Mouse (Mus musculus): Measurements from ENCODE around the gene Zfp180. TPM values are rescaled to one million over a fixed set of nuclear protein-coding genes. Genes with fewer than 3 reads are reported as not detected.
"Not testable (repeated sequence)": the region's sequence is repeated elsewhere in the genome, so short reads cannot be mapped to it uniquely, and the experiment has no call there.

The Zfp180 gene
- 11.1 and 11.7 TPM in 2 replicates for polyA plus RNA-seq (2012; ENCODE audit: insufficient read depth, insufficient read length, missing spikeins)

DNA sequence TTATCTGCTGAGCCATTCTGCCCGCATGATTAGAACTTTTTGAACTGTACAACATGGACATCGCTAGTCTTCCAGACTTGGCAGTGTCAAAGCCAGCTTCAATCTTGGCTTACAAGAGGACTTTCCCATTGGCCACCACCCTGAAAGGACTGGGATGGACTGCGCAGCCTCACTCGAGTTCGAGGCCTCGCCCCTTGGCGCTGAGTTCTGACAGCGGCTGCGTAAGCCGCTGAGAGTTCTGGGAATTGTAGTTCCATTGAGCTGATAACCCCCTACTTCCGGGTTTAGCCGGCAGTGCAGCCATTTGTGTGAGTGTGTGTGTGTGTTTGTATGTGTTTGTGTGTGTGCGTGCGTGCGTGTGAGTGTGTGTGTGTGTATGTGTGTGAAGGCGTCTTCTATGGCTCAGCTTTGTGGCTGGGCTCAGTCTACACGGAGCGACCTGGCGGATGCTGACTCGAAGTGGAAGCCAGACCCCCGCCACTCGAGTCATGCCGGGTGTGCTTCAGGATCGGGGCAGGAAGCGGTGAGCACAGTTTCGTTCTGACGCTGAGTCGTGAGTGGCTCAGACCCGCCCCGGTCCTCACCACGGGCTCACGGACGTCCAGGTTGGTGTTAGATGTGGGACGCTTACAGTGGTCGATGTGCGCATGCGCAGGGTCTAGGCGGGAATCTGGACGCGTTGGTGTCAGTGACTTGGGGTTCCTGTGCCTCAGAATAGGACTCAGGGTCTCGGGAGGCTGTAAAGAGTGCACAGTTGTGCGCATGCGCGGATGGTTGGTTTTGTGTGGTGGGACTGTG, at the start of gene Zfp180:
Gene Zfp180 (plus strand): TSS at position 291 of the 798 bp plus-strand sequence.
- Histone ChIP-seq H3K4me1 (ENCODE audit: control insufficient read depth, insufficient read depth, insufficient read length, low read length) (peaks cover 11% of the 10 kb centered on the region), H3K27ac (replicated peaks; ENCODE audit: low read depth, low read length) (peak within 1 kb of the TSS; percentile 53), H3K4me3 (ENCODE audit: insufficient read depth, low read depth, low read length) (peak within 1 kb of the TSS; percentile 77)

GRCm38 (mm10) chr7:24052660-24053304, 28.9 kb upstream of the Zfp180 start, which contains the start of gene Vmn1r183:
TSS of gene Vmn1r183 (plus strand) at chr7:24053254.
- Histone ChIP-seq H3K4me1 (ENCODE audit: control insufficient read depth, insufficient read depth, insufficient read length, low read length) (no peaks in the 10 kb centered on the region), H3K27ac (replicated peaks; ENCODE audit: low read depth, low read length) (no peak within 1 kb of the TSS), H3K4me3 (ENCODE audit: insufficient read depth, low read depth, low read length) (no peak within 1 kb of the TSS)

DNA sequence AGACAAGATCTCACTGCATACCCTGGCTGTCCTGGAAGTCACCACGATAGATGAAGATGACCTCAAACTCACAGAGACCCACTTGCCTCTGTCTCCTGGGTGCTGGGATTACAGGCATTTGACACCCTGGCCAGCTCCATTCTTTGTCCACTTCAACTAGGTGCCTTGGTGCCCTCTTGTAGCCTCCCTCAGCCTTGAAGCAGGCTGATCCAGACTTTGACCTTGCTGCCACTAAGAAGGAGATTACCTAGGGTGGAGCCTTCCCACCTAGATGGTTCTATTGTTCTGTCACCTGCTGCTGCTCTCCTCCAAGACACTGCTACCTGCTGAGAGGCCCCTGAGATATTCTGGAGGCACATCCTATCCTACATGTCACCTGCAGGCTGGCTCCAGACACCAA, 7.3 kb upstream of the Zfp180 start:
- not testable (repeated sequence) for H3K4me1 ChIP-seq (ENCODE audit: control insufficient read depth, insufficient read depth, insufficient read length, low read length)

GRCm38 (mm10) chr7:24082457-24083235, 922 bp downstream of the Zfp180 start:
- Histone ChIP-seq H3K4me3 (ENCODE audit: insufficient read depth, low read depth, low read length) (peak overlapping the region; percentile 77), H3K27ac (replicated peaks; ENCODE audit: low read depth, low read length) (no peak overlapping the region), H3K4me1 (ENCODE audit: control insufficient read depth, insufficient read depth, insufficient read length, low read length) (peaks cover 11% of the 10 kb centered on the region)

More for the DNA sequence above, 7.3 kb upstream of the Zfp180 start:
- H3K4me3 ChIP-seq (ENCODE audit: insufficient read depth, low read depth, low read length); H3K27ac ChIP-seq (replicated peaks; ENCODE audit: low read depth, low read length): not testable (repeated sequence)

DNA sequence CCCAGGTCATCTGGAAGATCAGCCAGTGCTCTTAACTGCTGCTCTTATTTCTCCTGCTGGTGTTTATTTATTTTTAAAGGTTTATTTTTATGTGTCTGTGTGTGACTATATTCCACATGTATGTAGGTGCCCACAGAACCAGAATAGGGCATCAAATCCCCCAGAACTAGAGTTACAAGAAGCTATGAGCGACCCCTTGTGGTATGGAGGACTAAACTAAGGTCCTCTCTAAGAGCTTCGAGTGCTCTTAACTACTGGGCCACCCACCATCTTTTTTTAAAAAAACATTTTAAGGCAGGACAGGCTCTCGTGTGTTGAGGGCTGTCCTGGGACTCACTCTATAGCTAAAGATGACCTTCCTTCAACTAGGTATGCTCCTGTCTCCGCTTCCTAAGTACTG, 5.1 kb downstream of the Zfp180 start:
- Histone ChIP-seq H3K4me3 (ENCODE audit: insufficient read depth, low read depth, low read length) (no peak overlapping the region), H3K27ac (replicated peaks; ENCODE audit: low read depth, low read length) (no peak overlapping the region), H3K4me1 (ENCODE audit: control insufficient read depth, insufficient read depth, insufficient read length, low read length) (peaks cover 11% of the 10 kb centered on the region)

DNA sequence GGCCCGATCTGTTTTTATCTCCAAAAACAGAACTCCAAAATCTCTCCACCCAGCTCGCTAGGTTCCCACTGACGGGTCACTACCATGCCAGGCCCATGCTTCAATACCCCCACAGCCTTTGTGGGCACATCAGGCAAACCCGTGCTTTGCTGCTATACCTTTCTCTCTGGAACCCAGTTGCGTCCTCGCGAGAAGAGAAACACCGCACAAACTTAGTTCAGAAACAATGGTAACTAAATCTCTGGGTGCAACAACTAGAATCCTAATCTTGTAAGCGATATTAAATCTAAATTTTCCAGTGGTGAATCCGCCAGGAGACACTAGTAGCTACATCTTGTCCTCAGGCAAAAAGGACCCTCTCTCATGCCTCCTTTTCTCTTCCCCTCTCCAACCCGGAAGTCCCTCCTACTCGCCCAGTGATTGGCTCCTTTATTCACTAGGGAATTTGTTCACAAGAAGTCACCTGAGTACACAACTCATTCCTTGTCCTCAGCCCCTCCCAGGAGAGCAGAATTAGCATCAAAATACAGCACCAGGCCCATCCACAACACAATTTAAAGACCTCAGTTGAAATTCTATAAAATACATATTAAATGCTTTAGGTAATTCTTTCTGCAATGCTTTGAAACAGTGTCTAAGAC, 5.9 kb downstream of the Zfp180 start:
- H3K4me3 ChIP-seq (ENCODE audit: insufficient read depth, low read depth, low read length), result no peak overlapping the region
- no peak overlapping the region for H3K27ac ChIP-seq (replicated peaks; ENCODE audit: low read depth, low read length)
- H3K4me1 ChIP-seq (ENCODE audit: control insufficient read depth, insufficient read depth, insufficient read length, low read length), result peaks cover 9% of the 10 kb centered on the region

GRCm38 (mm10) chr7:24104403-24104802, 22.7 kb downstream of the Zfp180 start:
- H3K4me1 ChIP-seq (ENCODE audit: control insufficient read depth, insufficient read depth, insufficient read length, low read length), result no peaks in the 10 kb centered on the region
- H3K4me3 ChIP-seq (ENCODE audit: insufficient read depth, low read depth, low read length), result no peak overlapping the region
- H3K27ac ChIP-seq (replicated peaks; ENCODE audit: low read depth, low read length), result no peak overlapping the region

GRCm38 (mm10) chr7:24105144-24105703, 23.5 kb downstream of the Zfp180 start:
- Histone ChIP-seq H3K4me3 (ENCODE audit: insufficient read depth, low read depth, low read length) (no peak overlapping the region), H3K27ac (replicated peaks; ENCODE audit: low read depth, low read length) (no peak overlapping the region), H3K4me1 (ENCODE audit: control insufficient read depth, insufficient read depth, insufficient read length, low read length) (no peaks in the 10 kb centered on the region)

DNA sequence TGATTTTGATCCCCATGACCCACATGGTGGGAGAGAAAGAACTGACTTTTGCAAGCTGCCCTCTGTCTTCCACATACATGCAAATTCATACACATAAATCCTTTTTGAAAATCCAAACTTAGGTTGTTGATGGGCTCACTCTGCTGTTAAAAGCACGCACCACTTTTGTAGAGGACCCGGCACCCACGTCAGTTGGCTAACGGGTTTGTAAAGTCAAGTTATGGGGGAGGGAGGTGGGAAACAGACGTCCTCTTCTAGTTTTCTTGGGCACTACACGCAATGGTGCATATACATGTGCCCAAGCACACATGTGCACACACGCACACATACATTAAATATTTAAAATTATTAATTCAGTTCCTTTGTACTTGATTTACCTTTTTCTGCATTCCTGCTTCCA, 29.1 kb downstream of the Zfp180 start:
- H3K27ac ChIP-seq (replicated peaks; ENCODE audit: low read depth, low read length), result no peak overlapping the region
- H3K4me3 ChIP-seq (ENCODE audit: insufficient read depth, low read depth, low read length), result no peak overlapping the region

GRCm38 (mm10) chr7:24111772-24112155, 30.0 kb downstream of the Zfp180 start:
- Histone ChIP-seq H3K4me3 (ENCODE audit: insufficient read depth, low read depth, low read length) (peak overlapping the region; percentile 87), H3K27ac (replicated peaks; ENCODE audit: low read depth, low read length) (peak overlapping the region; percentile 91), H3K4me1 (ENCODE audit: control insufficient read depth, insufficient read depth, insufficient read length, low read length) (no peaks in the 10 kb centered on the region)

More for the DNA sequence above, 29.1 kb downstream of the Zfp180 start:
- no peaks in the 10 kb centered on the region for H3K4me1 ChIP-seq (ENCODE audit: control insufficient read depth, insufficient read depth, insufficient read length, low read length)

DNA sequence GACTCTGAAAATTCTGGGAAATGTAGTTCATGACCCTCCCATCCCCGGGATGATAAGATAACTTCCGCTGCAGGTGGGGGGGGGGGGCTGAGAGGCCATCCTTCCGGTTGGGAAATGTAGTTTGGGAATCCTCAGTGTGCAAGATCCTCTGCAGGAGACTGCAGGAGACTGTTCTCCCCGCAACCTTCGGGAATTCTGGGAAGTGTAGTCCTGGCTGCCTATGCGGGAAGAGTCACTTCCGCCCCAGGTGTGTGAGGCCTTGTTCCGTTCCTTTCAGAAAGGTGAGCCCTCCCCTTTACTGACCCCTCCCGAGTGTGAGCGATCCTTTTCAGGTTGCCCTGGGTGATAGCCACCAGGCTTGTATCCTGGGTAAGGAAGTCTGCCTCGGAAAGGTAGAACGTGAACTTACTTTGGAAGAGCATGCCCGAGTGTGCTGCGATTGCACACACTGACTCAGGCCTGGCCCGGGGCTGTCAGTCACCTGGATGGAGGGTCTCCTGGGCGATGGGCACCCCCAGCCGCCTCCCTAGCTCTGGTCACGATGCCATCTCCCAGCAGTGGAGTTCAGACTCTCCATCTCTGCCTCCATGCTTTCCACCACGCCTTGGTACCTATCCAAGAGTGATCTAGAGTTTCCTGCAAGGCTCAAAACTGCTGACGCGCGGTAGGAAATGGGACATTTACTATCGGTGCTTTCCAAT, 30.6 kb downstream of the Zfp180 start, which contains the start of gene Zfp112:
Gene Zfp112 (plus strand): TSS at position 159 of the 701 bp plus-strand sequence.
- H3K27ac ChIP-seq (replicated peaks; ENCODE audit: low read depth, low read length), result peak within 1 kb of the TSS; percentile 91
- H3K4me1 ChIP-seq (ENCODE audit: control insufficient read depth, insufficient read depth, insufficient read length, low read length), result no peaks in the 10 kb centered on the region
- H3K4me3 ChIP-seq (ENCODE audit: insufficient read depth, low read depth, low read length), result peak within 1 kb of the TSS; percentile 87

- H3K4me1 ChIP-seq (ENCODE audit: control insufficient read depth, insufficient read depth, insufficient read length, low read length), result no peaks in the 10 kb centered on the region
- H3K27ac ChIP-seq (replicated peaks; ENCODE audit: low read depth, low read length), result peak overlapping the region; percentile 72
- peak overlapping the region; percentile 87 for H3K4me3 ChIP-seq (ENCODE audit: insufficient read depth, low read depth, low read length)
Observed at GRCm38 (mm10) chr7:24113001-24113400, 31.3 kb downstream of the Zfp180 start.

- Histone ChIP-seq H3K27ac (replicated peaks; ENCODE audit: low read depth, low read length) (no peak overlapping the region), H3K4me3 (ENCODE audit: insufficient read depth, low read depth, low read length) (no peak overlapping the region), H3K4me1 (ENCODE audit: control insufficient read depth, insufficient read depth, insufficient read length, low read length) (no peaks in the 10 kb centered on the region)
Observed at GRCm38 (mm10) chr7:24116655-24117054, 34.9 kb downstream of the Zfp180 start.
